Mouse (Mus musculus): Measurements from ENCODE around the gene Tmem207. TPM values are rescaled to one million over a fixed set of nuclear protein-coding genes. Genes with fewer than 3 reads are reported as not detected.
A peak's percentile ranks its signal among the peaks of the same experiment; 100 is the strongest.

The Tmem207 gene
- not detected in 2 replicates for total RNA-seq (2014; rRNA removed)
- not detected in 2 replicates for polyA plus RNA-seq (2012; rRNA removed)

- Histone ChIP-seq H3K36me3 (ENCODE audit: control insufficient read depth, insufficient read depth, low read length) (no peaks in the 10 kb centered on the region), H3K4me1 (ENCODE audit: control insufficient read depth, insufficient read depth, low read length) (peaks cover 4% of the 10 kb centered on the region; the same call in 1 of the 2 replicates), H3K79me2 (ENCODE audit: control insufficient read depth, insufficient read depth, low read length) (no peaks in the 10 kb centered on the region), H3K9ac (ENCODE audit: low read depth, low read length) (no peak within 1 kb of the TSS), H3K4me3 (ENCODE audit: insufficient read depth, low read depth, low read length) (no peak within 1 kb of the TSS), H3K27ac (replicated peaks; ENCODE audit: insufficient read depth, low read depth, low read length) (no peak within 1 kb of the TSS), H3K27me3 (ENCODE audit: control insufficient read depth, insufficient read depth, low read length) (no peaks in the 10 kb centered on the region)
- TF ChIP-seq POLR2A (IDR thresholded peaks at IDR 0.05; ENCODE audit: extremely low read depth, insufficient read depth, low read length) (no peak), CTCF (IDR thresholded peaks at IDR 0.05; ENCODE audit: low read depth, low read length) (no peak)
- no peak for DNase-seq (ENCODE audit: extremely low read depth, low read depth, low spot score)
- WGBS, result 88% methylated on average over 4 of the region's 4 CpGs
These were observed at the start of gene Tmem207 for GRCm38 (mm10) chr16:26526669-26527068. Gene Tmem207 (minus strand): TSS chr16:26526769.

DNA sequence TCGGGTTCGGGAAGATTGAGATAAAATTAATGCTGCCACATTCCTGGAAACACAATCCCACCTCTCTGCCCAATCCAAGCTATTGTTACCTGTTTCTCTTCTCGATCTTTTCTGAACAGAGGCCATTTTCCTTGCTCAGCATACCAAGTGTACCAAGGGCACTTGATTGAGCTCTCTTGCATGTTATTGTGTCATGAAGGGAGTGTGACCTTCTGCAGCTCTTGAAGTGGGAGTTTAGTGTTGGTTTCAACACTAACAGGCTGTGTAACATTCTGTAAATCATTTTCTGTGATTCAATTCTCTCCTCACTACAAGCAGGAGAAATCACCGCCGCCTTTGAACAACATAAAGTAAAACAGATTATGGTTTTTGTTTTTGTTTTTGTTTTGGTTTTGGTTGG is 47.6 kb upstream of the Tmem207 start:
- Histone ChIP-seq H3K27me3 (ENCODE audit: control insufficient read depth, insufficient read depth, low read length) (no peaks in the 10 kb centered on the region), H3K4me1 (ENCODE audit: control insufficient read depth, insufficient read depth, low read length) (no peaks in the 10 kb centered on the region), H3K79me2 (ENCODE audit: control insufficient read depth, insufficient read depth, low read length) (no peaks in the 10 kb centered on the region), H3K27ac (replicated peaks; ENCODE audit: insufficient read depth, low read depth, low read length) (no peak overlapping the region), H3K9ac (ENCODE audit: low read depth, low read length) (no peak overlapping the region), H3K36me3 (ENCODE audit: control insufficient read depth, insufficient read depth, low read length) (no peaks in the 10 kb centered on the region), H3K4me3 (ENCODE audit: insufficient read depth, low read depth, low read length) (no peak overlapping the region)
- no peak for TF ChIP-seq CTCF (IDR thresholded peaks at IDR 0.05; ENCODE audit: low read depth, low read length)
- no peak for TF ChIP-seq POLR2A (IDR thresholded peaks at IDR 0.05; ENCODE audit: extremely low read depth, insufficient read depth, low read length)
- 91% methylated on average over 5 of the region's 5 CpGs for WGBS
- DNase-seq (ENCODE audit: extremely low read depth, low read depth, low spot score), result no peak

- DNase-seq (ENCODE audit: extremely low read depth, low read depth, low spot score), result no peak
- Histone ChIP-seq H3K9ac (ENCODE audit: low read depth, low read length) (no peak overlapping the region), H3K4me1 (ENCODE audit: control insufficient read depth, insufficient read depth, low read length) (no peaks in the 10 kb centered on the region), H3K79me2 (ENCODE audit: control insufficient read depth, insufficient read depth, low read length) (no peaks in the 10 kb centered on the region), H3K4me3 (ENCODE audit: insufficient read depth, low read depth, low read length) (no peak overlapping the region), H3K27ac (replicated peaks; ENCODE audit: insufficient read depth, low read depth, low read length) (no peak overlapping the region), H3K27me3 (ENCODE audit: control insufficient read depth, insufficient read depth, low read length) (no peaks in the 10 kb centered on the region), H3K36me3 (ENCODE audit: control insufficient read depth, insufficient read depth, low read length) (no peaks in the 10 kb centered on the region)
- TF ChIP-seq POLR2A (IDR thresholded peaks at IDR 0.05; ENCODE audit: extremely low read depth, insufficient read depth, low read length), result no peak
- TF ChIP-seq CTCF (IDR thresholded peaks at IDR 0.05; ENCODE audit: low read depth, low read length), result no peak
- WGBS, result 83% methylated on average over 2 of the region's 2 CpGs
These were observed 45.3 kb upstream of the Tmem207 start for GRCm38 (mm10) chr16:26571836-26572235.

GRCm38 (mm10) chr16:26569387-26569978 is 42.9 kb upstream of the Tmem207 start:
- Histone ChIP-seq H3K4me3 (ENCODE audit: insufficient read depth, low read depth, low read length) (no peak overlapping the region), H3K79me2 (ENCODE audit: control insufficient read depth, insufficient read depth, low read length) (no peaks in the 10 kb centered on the region), H3K36me3 (ENCODE audit: control insufficient read depth, insufficient read depth, low read length) (no peaks in the 10 kb centered on the region), H3K27me3 (ENCODE audit: control insufficient read depth, insufficient read depth, low read length) (no peaks in the 10 kb centered on the region), H3K4me1 (ENCODE audit: control insufficient read depth, insufficient read depth, low read length) (peaks cover 4% of the 10 kb centered on the region), H3K27ac (replicated peaks; ENCODE audit: insufficient read depth, low read depth, low read length) (no peak overlapping the region), H3K9ac (ENCODE audit: low read depth, low read length) (no peak overlapping the region)
- TF ChIP-seq CTCF (IDR thresholded peaks at IDR 0.05; ENCODE audit: low read depth, low read length) (no peak), POLR2A (IDR thresholded peaks at IDR 0.05; ENCODE audit: extremely low read depth, insufficient read depth, low read length) (no peak)
- no peak for DNase-seq (ENCODE audit: extremely low read depth, low read depth, low spot score)

GRCm38 (mm10) chr16:26562771-26563170 is 36.2 kb upstream of the Tmem207 start:
- TF ChIP-seq POLR2A (IDR thresholded peaks at IDR 0.05; ENCODE audit: extremely low read depth, insufficient read depth, low read length) (no peak), CTCF (IDR thresholded peaks at IDR 0.05; ENCODE audit: low read depth, low read length) (no peak)
- Histone ChIP-seq H3K4me3 (ENCODE audit: insufficient read depth, low read depth, low read length) (no peak overlapping the region), H3K27ac (replicated peaks; ENCODE audit: insufficient read depth, low read depth, low read length) (peak overlapping the region; percentile 60), H3K27me3 (ENCODE audit: control insufficient read depth, insufficient read depth, low read length) (no peaks in the 10 kb centered on the region), H3K79me2 (ENCODE audit: control insufficient read depth, insufficient read depth, low read length) (no peaks in the 10 kb centered on the region), H3K4me1 (ENCODE audit: control insufficient read depth, insufficient read depth, low read length) (peaks cover 9% of the 10 kb centered on the region), H3K9ac (ENCODE audit: low read depth, low read length) (no peak overlapping the region), H3K36me3 (ENCODE audit: control insufficient read depth, insufficient read depth, low read length) (no peaks in the 10 kb centered on the region)
- 28% methylated on average over 2 of the region's 2 CpGs for WGBS
- peak; percentile 95 for DNase-seq (ENCODE audit: extremely low read depth, low read depth, low spot score)

- Histone ChIP-seq H3K9ac (ENCODE audit: low read depth, low read length) (no peak overlapping the region), H3K27ac (replicated peaks; ENCODE audit: insufficient read depth, low read depth, low read length) (0 out of 2 replicates have a peak overlapping the region, but pooled peaks have one; percentile 2), H3K4me3 (ENCODE audit: insufficient read depth, low read depth, low read length) (no peak overlapping the region), H3K36me3 (ENCODE audit: control insufficient read depth, insufficient read depth, low read length) (no peaks in the 10 kb centered on the region), H3K79me2 (ENCODE audit: control insufficient read depth, insufficient read depth, low read length) (no peaks in the 10 kb centered on the region), H3K4me1 (ENCODE audit: control insufficient read depth, insufficient read depth, low read length) (peaks cover 9% of the 10 kb centered on the region), H3K27me3 (ENCODE audit: control insufficient read depth, insufficient read depth, low read length) (no peaks in the 10 kb centered on the region)
- TF ChIP-seq POLR2A (IDR thresholded peaks at IDR 0.05; ENCODE audit: extremely low read depth, insufficient read depth, low read length), result no peak
- no peak for TF ChIP-seq CTCF (IDR thresholded peaks at IDR 0.05; ENCODE audit: low read depth, low read length)
- 57% methylated on average over 2 of the region's 2 CpGs for WGBS
- no peak for DNase-seq (ENCODE audit: extremely low read depth, low read depth, low spot score)
These were observed 35.2 kb upstream of the Tmem207 start for GRCm38 (mm10) chr16:26561743-26562142.
